Mouse (Mus musculus): ENCODE data around the gene Tspan31. TPM values are rescaled to one million over a fixed set of nuclear protein-coding genes. Genes with fewer than 3 reads are reported as not detected.
"Not testable (repeated sequence)": the region's sequence is repeated elsewhere in the genome, so short reads cannot be mapped to it uniquely, and the experiment has no call there.

Gene Tspan31
- total and polyA plus RNA-seq, 2 experiments from 2014 or later = 98.1 to 105 TPM

GRCm38 (mm10) chr10:127073981-127074380 lies 3.9 kb upstream of the Tspan31 start:
- H3K9me3 ChIP-seq (ENCODE audit: low read length) = no peaks in the 10 kb centered on the region
- peaks cover 13% of the 10 kb centered on the region for H3K4me1 ChIP-seq (ENCODE audit: insufficient read depth)
- H3K4me3 ChIP-seq (ENCODE audit: low read depth, low read length) = no peak overlapping the region
- H3K36me3 ChIP-seq (ENCODE audit: insufficient read depth) = no peaks in the 10 kb centered on the region
- H3K4me2 ChIP-seq (ENCODE audit: low read depth) = no peak overlapping the region
- H3K9ac ChIP-seq = no peak overlapping the region
- WGBS = 95% methylated on average over 1 of the region's 1 CpGs
- DNase-seq (no peak), ATAC-seq (no peak)
- H3K27me3 ChIP-seq (ENCODE audit: insufficient read depth, low read length) = no peaks in the 10 kb centered on the region
- no peak overlapping the region for H3K27ac ChIP-seq (ENCODE audit: low read depth, low read length)
- TF ChIP-seq CTCF (IDR thresholded peaks at IDR 0.05; ENCODE audit: low read depth) = no peak

GRCm38 (mm10) chr10:127072969-127073368 lies 2.9 kb upstream of the Tspan31 start:
- not testable (repeated sequence) for H3K4me3 ChIP-seq (ENCODE audit: low read depth, low read length); H3K27me3 ChIP-seq (ENCODE audit: insufficient read depth, low read length); ATAC-seq; H3K36me3 ChIP-seq (ENCODE audit: insufficient read depth); H3K27ac ChIP-seq (ENCODE audit: low read depth, low read length); H3K9ac ChIP-seq; DNase-seq; H3K4me2 ChIP-seq (ENCODE audit: low read depth); H3K9me3 ChIP-seq (ENCODE audit: low read length)
- 72% methylated on average over 2 of the region's 2 CpGs for WGBS
- peaks cover 19% of the 10 kb centered on the region for H3K4me1 ChIP-seq (ENCODE audit: insufficient read depth)

GRCm38 (mm10) chr10:127072270-127072669 lies 2.2 kb upstream of the Tspan31 start:
- H3K4me1 ChIP-seq (ENCODE audit: insufficient read depth) = peaks cover 14% of the 10 kb centered on the region
- not testable (repeated sequence) for ATAC-seq

GRCm38 (mm10) chr10:127071203-127071602 lies 1.1 kb upstream of the Tspan31 start:
- Histone ChIP-seq H3K4me1 (ENCODE audit: insufficient read depth) (peaks cover 14% of the 10 kb centered on the region), H3K9me3 (ENCODE audit: low read length) (no peaks in the 10 kb centered on the region), H3K4me2 (ENCODE audit: low read depth) (peak overlapping the region; percentile 93), H3K4me3 (ENCODE audit: low read depth, low read length) (peak overlapping the region; percentile 50), H3K27me3 (ENCODE audit: insufficient read depth, low read length) (no peaks in the 10 kb centered on the region), H3K9ac (0 out of 2 replicates have a peak overlapping the region, but pooled peaks have one; percentile 19), H3K27ac (ENCODE audit: low read depth, low read length) (no peak overlapping the region), H3K36me3 (ENCODE audit: insufficient read depth) (peaks cover 27% of the 10 kb centered on the region)
- TF ChIP-seq CTCF (IDR thresholded peaks at IDR 0.05; ENCODE audit: low read depth) = no peak
- WGBS = 68% methylated on average over 9 of the region's 9 CpGs
- ATAC-seq (no peak), DNase-seq (no peak)

More at GRCm38 (mm10) chr10:127072270-127072669, 2.2 kb upstream of the Tspan31 start:
- not testable (repeated sequence) for H3K9ac ChIP-seq; DNase-seq; H3K4me3 ChIP-seq (ENCODE audit: low read depth, low read length); H3K27me3 ChIP-seq (ENCODE audit: insufficient read depth, low read length); H3K4me2 ChIP-seq (ENCODE audit: low read depth); H3K9me3 ChIP-seq (ENCODE audit: low read length); H3K27ac ChIP-seq (ENCODE audit: low read depth, low read length)
- 82% methylated on average over 4 of the region's 4 CpGs for WGBS
- peaks cover 16% of the 10 kb centered on the region for H3K36me3 ChIP-seq (ENCODE audit: insufficient read depth)

- WGBS = 5% methylated on average over 30 of the region's 30 CpGs
- TF ChIP-seq CTCF (IDR thresholded peaks at IDR 0.05; ENCODE audit: low read depth) = no peak
- H3K27me3 ChIP-seq (ENCODE audit: insufficient read depth, low read length) = no peaks in the 10 kb centered on the region
- H3K27ac ChIP-seq (ENCODE audit: low read depth, low read length) = peak overlapping the region; percentile 84
- H3K4me1 ChIP-seq (ENCODE audit: insufficient read depth) = peaks cover 19% of the 10 kb centered on the region
- DNase-seq (no peak), ATAC-seq (peak; percentile 87)
- H3K36me3 ChIP-seq (ENCODE audit: insufficient read depth) = peaks cover 42% of the 10 kb centered on the region
- peak overlapping the region; percentile 50 for H3K4me3 ChIP-seq (ENCODE audit: low read depth, low read length)
- peak overlapping the region; percentile 54 for H3K9ac ChIP-seq
- H3K4me2 ChIP-seq (ENCODE audit: low read depth) = peak overlapping the region; percentile 93
- H3K9me3 ChIP-seq (ENCODE audit: low read length) = no peaks in the 10 kb centered on the region
Measured at GRCm38 (mm10) chr10:127069281-127070189, 529 bp downstream of the Tspan31 start.

- H3K27me3 ChIP-seq (ENCODE audit: insufficient read depth, low read length) = no peaks in the 10 kb centered on the region
- no peak for TF ChIP-seq CTCF (IDR thresholded peaks at IDR 0.05; ENCODE audit: low read depth)
- ATAC-seq (no peak), DNase-seq (no peak)
- no peak overlapping the region for H3K4me3 ChIP-seq (ENCODE audit: low read depth, low read length)
- peak overlapping the region; percentile 54; the same call in 1 of the 2 replicates for H3K9ac ChIP-seq
- no peaks in the 10 kb centered on the region for H3K9me3 ChIP-seq (ENCODE audit: low read length)
- H3K4me2 ChIP-seq (ENCODE audit: low read depth) = peak overlapping the region; percentile 93
- WGBS = 76% methylated on average over 9 of the region's 9 CpGs
- H3K36me3 ChIP-seq (ENCODE audit: insufficient read depth) = peaks cover 42% of the 10 kb centered on the region
- peaks cover 21% of the 10 kb centered on the region for H3K4me1 ChIP-seq (ENCODE audit: insufficient read depth)
- H3K27ac ChIP-seq (ENCODE audit: low read depth, low read length) = no peak overlapping the region
Measured at GRCm38 (mm10) chr10:127068360-127069038, 1.6 kb downstream of the Tspan31 start.

GRCm38 (mm10) chr10:127066519-127067018 lies 3.5 kb downstream of the Tspan31 start:
- H3K4me2 ChIP-seq (ENCODE audit: low read depth) = no peak overlapping the region
- ATAC-seq (no peak), DNase-seq (no peak)
- WGBS = 88% methylated on average over 14 of the region's 14 CpGs
- peaks cover 42% of the 10 kb centered on the region for H3K36me3 ChIP-seq (ENCODE audit: insufficient read depth)
- peaks cover 27% of the 10 kb centered on the region for H3K4me1 ChIP-seq (ENCODE audit: insufficient read depth)
- no peak overlapping the region for H3K27ac ChIP-seq (ENCODE audit: low read depth, low read length)
- TF ChIP-seq CTCF (IDR thresholded peaks at IDR 0.05; ENCODE audit: low read depth) = no peak
- no peak overlapping the region for H3K4me3 ChIP-seq (ENCODE audit: low read depth, low read length)
- no peak overlapping the region for H3K9ac ChIP-seq
- H3K27me3 ChIP-seq (ENCODE audit: insufficient read depth, low read length) = no peaks in the 10 kb centered on the region
- no peaks in the 10 kb centered on the region for H3K9me3 ChIP-seq (ENCODE audit: low read length)

Data from forebrain, postnatal 0 days (tissue).